Mouse (Mus musculus): ENCODE data around the gene Zscan2. TPM values are rescaled to one million over a fixed set of nuclear protein-coding genes. Genes with fewer than 3 reads are reported as not detected.

The Zscan2 gene
- polyA plus RNA-seq, 1 experiment from 2014 or later: 5.6 TPM

DNA sequence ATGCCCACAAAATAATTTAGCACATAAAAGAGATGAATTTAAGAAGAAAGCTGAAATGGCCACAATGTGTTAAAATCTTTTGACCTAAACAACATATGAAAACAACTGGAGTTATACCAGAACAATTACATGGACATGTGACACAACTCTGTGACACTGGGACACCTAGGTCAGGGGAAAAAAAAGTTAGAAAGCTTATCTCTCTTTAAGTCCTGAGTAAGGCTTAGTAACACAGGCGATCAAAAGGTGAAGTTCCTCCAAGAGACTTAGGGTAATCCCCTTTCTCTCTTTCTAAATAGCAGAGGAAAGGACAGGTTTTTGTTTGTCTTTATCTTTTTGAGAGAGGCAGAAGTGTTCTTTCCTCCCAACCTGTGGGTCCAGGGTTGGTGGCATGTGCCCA is 20.5 kb upstream of the Zscan2 start:
- DNase-seq (ENCODE audit: low spot score) (no peak), ATAC-seq (no peak)
- no peaks in the 10 kb centered on the region for H3K36me3 ChIP-seq (ENCODE audit: control insufficient read depth, insufficient read depth, low read length)
- 15% methylated on average over 1 of the region's 1 CpGs for WGBS
- no peaks in the 10 kb centered on the region for H3K27me3 ChIP-seq (replicated peaks; ENCODE audit: control insufficient read depth, insufficient read depth, low read length)
- H3K4me1 ChIP-seq (ENCODE audit: control insufficient read depth, insufficient read depth, low read length): no peaks in the 10 kb centered on the region
- no peak overlapping the region for H3K4me3 ChIP-seq (ENCODE audit: low read depth, low read length)
- H3K4me2 ChIP-seq (ENCODE audit: low read length): no peak overlapping the region
- no peak overlapping the region for H3K9ac ChIP-seq (ENCODE audit: low read length)
- no peak overlapping the region for H3K27ac ChIP-seq (ENCODE audit: low read depth, low read length)
- H3K9me3 ChIP-seq (replicated peaks; ENCODE audit: control insufficient read depth, low read length): no peaks in the 10 kb centered on the region

DNA sequence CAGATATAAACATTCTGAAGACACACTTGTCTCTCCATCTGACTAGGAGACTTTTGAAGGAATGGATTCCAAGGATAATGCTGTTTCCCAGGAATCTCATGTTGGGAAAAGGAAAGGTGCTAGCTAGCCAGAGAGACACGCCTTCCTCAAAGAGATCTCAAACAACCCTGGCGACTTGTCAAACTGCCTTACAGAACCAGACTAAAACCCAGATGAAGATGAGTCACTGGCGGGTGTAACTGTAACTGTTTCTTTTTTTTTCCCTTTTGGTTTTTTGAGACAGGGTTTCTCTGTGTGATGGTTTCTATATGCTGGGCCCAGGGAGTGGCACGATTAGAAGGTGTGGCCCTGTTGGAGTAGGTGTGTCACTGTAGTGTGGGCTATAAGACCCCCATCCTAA is 19.8 kb upstream of the Zscan2 start:
- H3K4me2 ChIP-seq (ENCODE audit: low read length): no peak overlapping the region
- WGBS: 73% methylated on average over 4 of the region's 4 CpGs

DNA sequence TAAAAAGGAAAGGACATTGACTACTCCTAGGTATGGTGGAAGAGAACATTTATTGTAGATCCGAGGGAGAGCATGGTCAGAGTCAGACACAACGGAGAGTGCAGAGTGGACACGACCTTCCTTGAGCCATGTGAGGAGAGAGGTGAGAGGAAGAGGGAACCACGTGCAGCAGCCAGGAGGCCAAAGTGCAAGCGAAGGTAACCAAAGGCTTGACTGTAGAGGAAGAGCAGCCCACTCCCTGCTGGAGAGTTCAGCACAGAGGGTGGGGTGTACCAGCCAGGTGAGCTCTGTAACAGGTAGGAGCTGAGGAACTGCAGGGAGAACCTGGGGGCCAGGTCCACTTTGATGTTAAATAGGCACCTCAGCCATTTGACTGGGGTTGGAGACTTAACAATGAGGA is 18.6 kb upstream of the Zscan2 start:
- 81% methylated on average over 5 of the region's 5 CpGs for WGBS
- H3K27me3 ChIP-seq (replicated peaks; ENCODE audit: control insufficient read depth, insufficient read depth, low read length): no peaks in the 10 kb centered on the region
- ATAC-seq (no peak), DNase-seq (ENCODE audit: low spot score) (no peak)
- H3K4me3 ChIP-seq (ENCODE audit: low read depth, low read length): no peak overlapping the region
- no peaks in the 10 kb centered on the region for H3K4me1 ChIP-seq (ENCODE audit: control insufficient read depth, insufficient read depth, low read length)
- no peaks in the 10 kb centered on the region for H3K36me3 ChIP-seq (ENCODE audit: control insufficient read depth, insufficient read depth, low read length)
- no peak overlapping the region for H3K4me2 ChIP-seq (ENCODE audit: low read length)
- H3K9ac ChIP-seq (ENCODE audit: low read length): no peak overlapping the region
- H3K27ac ChIP-seq (ENCODE audit: low read depth, low read length): no peak overlapping the region
- H3K9me3 ChIP-seq (replicated peaks; ENCODE audit: control insufficient read depth, low read length): no peaks in the 10 kb centered on the region

More for the DNA sequence above, 19.8 kb upstream of the Zscan2 start:
- Histone ChIP-seq H3K4me3 (ENCODE audit: low read depth, low read length) (no peak overlapping the region), H3K27ac (ENCODE audit: low read depth, low read length) (no peak overlapping the region), H3K9me3 (replicated peaks; ENCODE audit: control insufficient read depth, low read length) (no peaks in the 10 kb centered on the region), H3K27me3 (replicated peaks; ENCODE audit: control insufficient read depth, insufficient read depth, low read length) (no peaks in the 10 kb centered on the region), H3K36me3 (ENCODE audit: control insufficient read depth, insufficient read depth, low read length) (no peaks in the 10 kb centered on the region), H3K9ac (ENCODE audit: low read length) (no peak overlapping the region), H3K4me1 (ENCODE audit: control insufficient read depth, insufficient read depth, low read length) (no peaks in the 10 kb centered on the region)
- ATAC-seq: no peak
- no peak for DNase-seq (ENCODE audit: low spot score)

DNA sequence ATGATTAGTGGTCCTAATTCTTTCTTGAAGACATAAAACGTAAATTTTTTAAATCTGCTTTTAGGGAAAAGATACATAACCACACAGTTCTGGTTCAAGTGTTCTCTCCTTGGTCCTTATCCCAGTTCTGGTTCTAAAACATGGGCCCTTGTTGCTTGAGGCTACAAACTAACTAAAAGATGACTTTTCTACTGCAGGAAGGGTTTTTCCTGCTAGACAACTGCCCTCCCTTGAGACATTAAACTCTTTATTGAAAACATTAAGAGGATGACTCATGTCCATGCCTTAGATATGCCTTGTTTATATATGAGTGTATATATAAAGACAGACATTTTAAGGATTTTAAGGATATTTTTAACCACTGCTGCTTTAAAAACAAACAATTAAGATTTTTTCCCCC is 17.5 kb upstream of the Zscan2 start:
- no peaks in the 10 kb centered on the region for H3K9me3 ChIP-seq (replicated peaks; ENCODE audit: control insufficient read depth, low read length)
- H3K4me2 ChIP-seq (ENCODE audit: low read length): no peak overlapping the region
- H3K4me3 ChIP-seq (ENCODE audit: low read depth, low read length): no peak overlapping the region
- ATAC-seq (no peak), DNase-seq (ENCODE audit: low spot score) (no peak)
- 86% methylated on average over 1 of the region's 1 CpGs for WGBS
- no peaks in the 10 kb centered on the region for H3K27me3 ChIP-seq (replicated peaks; ENCODE audit: control insufficient read depth, insufficient read depth, low read length)
- no peak overlapping the region for H3K9ac ChIP-seq (ENCODE audit: low read length)
- no peak overlapping the region for H3K27ac ChIP-seq (ENCODE audit: low read depth, low read length)
- no peaks in the 10 kb centered on the region for H3K36me3 ChIP-seq (ENCODE audit: control insufficient read depth, insufficient read depth, low read length)
- H3K4me1 ChIP-seq (ENCODE audit: control insufficient read depth, insufficient read depth, low read length): no peaks in the 10 kb centered on the region

DNA sequence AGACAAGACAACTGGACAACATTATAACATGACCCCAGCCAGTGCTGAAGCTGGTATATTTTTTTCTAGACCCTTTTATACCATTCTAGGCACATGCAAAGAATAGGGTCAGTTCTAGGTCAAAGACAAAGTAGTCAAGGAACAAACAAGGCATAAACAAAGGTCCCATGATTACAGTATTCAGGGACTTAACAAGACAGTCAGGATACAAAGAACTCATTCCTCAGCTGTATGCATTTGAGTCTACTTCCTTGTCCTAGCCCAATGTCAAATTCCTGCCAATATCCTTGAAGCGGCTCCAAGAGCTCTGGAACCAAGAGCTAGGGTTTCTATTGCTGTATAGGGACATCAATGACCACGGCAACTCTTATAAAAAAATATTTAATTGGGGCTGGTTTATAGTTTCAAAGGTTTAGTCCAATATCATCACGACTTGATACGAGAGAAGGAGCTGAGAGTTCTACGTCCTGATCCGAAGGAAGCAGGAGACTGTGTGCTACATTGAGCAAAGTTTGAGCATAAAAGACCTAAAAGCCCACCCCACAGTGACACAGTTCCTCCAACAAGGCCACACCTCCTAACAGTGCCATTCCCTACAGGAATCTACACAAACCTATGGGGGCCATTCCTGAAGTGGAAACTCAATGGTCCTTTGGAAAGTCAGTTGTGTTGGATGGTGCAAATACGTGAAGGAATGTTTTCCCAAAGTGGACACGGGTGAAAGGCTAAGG is 16.6 kb upstream of the Zscan2 start:
- Histone ChIP-seq H3K36me3 (ENCODE audit: control insufficient read depth, insufficient read depth, low read length) (no peaks in the 10 kb centered on the region), H3K9ac (ENCODE audit: low read length) (no peak overlapping the region), H3K4me2 (ENCODE audit: low read length) (no peak overlapping the region), H3K9me3 (replicated peaks; ENCODE audit: control insufficient read depth, low read length) (no peaks in the 10 kb centered on the region), H3K4me1 (ENCODE audit: control insufficient read depth, insufficient read depth, low read length) (no peaks in the 10 kb centered on the region), H3K4me3 (ENCODE audit: low read depth, low read length) (no peak overlapping the region), H3K27me3 (replicated peaks; ENCODE audit: control insufficient read depth, insufficient read depth, low read length) (no peaks in the 10 kb centered on the region), H3K27ac (ENCODE audit: low read depth, low read length) (no peak overlapping the region)
- WGBS: 91% methylated on average over 8 of the region's 8 CpGs
- ATAC-seq (no peak), DNase-seq (ENCODE audit: low spot score) (no peak)

DNA sequence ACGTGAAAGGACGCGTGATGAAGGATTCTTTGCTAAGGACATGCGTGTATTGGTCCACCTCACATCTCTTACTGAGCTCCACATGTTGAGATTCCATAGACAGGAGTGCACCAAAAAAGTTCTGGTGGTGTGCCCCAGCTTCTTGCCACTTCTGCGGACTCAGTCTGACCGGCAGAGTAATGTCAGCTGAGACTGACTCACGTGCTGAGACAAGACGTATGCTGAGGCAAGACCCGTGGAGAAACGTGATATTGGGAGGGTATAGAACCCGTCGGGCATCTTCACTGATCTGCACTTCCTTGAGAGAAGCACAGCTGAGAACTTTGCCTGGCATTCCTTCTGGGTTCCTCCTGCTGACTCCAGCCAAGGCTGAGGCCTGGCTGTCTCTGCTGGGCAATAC is 16.0 kb upstream of the Zscan2 start:
- no peaks in the 10 kb centered on the region for H3K4me1 ChIP-seq (ENCODE audit: control insufficient read depth, insufficient read depth, low read length)
- H3K36me3 ChIP-seq (ENCODE audit: control insufficient read depth, insufficient read depth, low read length): no peaks in the 10 kb centered on the region
- ATAC-seq (no peak), DNase-seq (ENCODE audit: low spot score) (no peak)
- H3K9ac ChIP-seq (ENCODE audit: low read length): no peak overlapping the region
- no peaks in the 10 kb centered on the region for H3K27me3 ChIP-seq (replicated peaks; ENCODE audit: control insufficient read depth, insufficient read depth, low read length)
- WGBS: 97% methylated on average over 12 of the region's 12 CpGs
- H3K4me2 ChIP-seq (ENCODE audit: low read length): no peak overlapping the region
- H3K4me3 ChIP-seq (ENCODE audit: low read depth, low read length): no peak overlapping the region
- H3K27ac ChIP-seq (ENCODE audit: low read depth, low read length): no peak overlapping the region
- H3K9me3 ChIP-seq (replicated peaks; ENCODE audit: control insufficient read depth, low read length): no peaks in the 10 kb centered on the region

DNA sequence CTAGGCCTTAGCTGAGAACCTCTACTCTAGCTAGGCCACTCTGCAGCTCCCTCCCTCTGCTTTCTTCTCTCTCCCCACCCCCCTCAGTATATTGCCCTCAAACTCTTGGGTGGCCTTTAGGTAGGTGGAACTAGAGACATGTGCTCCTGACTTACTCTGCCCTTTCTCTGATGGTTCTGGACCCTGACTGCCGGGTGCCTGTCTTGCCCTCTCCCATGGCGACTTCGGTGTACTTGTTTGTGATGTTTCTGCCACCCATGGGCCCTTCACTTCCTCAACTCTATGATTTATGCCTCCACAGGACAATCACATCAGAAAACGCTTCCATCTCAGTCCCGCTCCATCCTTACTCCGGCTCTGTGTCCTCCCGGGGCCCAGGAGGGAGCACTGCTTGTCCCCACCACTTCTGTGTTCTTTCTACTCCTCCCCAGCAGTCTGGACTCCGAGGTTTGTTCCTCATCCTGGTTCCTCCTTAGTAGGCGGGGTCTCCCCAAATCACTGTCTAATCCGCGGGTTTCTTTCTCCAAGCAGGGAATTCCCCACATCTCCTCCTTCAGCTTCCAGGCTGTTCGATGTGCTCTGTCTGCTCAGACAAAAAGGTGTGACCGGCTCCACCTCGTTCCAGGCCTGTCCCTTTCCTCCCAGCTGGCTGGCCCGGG is 15.0 kb upstream of the Zscan2 start:
- Histone ChIP-seq H3K36me3 (ENCODE audit: control insufficient read depth, insufficient read depth, low read length) (no peaks in the 10 kb centered on the region), H3K27ac (ENCODE audit: low read depth, low read length) (no peak overlapping the region), H3K4me3 (ENCODE audit: low read depth, low read length) (no peak overlapping the region), H3K4me2 (ENCODE audit: low read length) (no peak overlapping the region), H3K9me3 (replicated peaks; ENCODE audit: control insufficient read depth, low read length) (no peaks in the 10 kb centered on the region), H3K27me3 (replicated peaks; ENCODE audit: control insufficient read depth, insufficient read depth, low read length) (no peaks in the 10 kb centered on the region), H3K4me1 (ENCODE audit: control insufficient read depth, insufficient read depth, low read length) (no peaks in the 10 kb centered on the region), H3K9ac (ENCODE audit: low read length) (no peak overlapping the region)
- DNase-seq (ENCODE audit: low spot score) (no peak), ATAC-seq (no peak)
- 75% methylated on average over 15 of the region's 15 CpGs for WGBS

DNA sequence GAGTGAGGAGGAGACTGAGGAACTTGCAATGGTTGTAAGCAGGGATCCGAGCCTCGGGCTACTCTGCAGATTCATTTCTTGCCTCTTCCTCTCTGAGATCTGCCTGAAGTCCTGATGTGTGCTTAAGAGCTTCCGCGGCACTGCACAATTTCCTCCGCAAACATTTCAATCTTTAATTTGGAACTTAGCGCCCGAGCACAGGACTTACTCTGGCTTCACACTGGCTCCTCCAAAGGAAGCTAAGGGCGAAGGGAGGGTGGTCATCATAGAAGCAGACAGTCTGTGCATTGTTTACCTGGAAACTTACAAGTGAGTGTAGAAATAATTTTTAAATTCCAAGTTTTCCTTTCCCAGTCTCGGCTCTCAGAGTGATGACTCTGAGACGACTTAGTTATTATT is 14.4 kb upstream of the Zscan2 start:
- Histone ChIP-seq H3K36me3 (ENCODE audit: control insufficient read depth, insufficient read depth, low read length) (no peaks in the 10 kb centered on the region), H3K9me3 (replicated peaks; ENCODE audit: control insufficient read depth, low read length) (no peaks in the 10 kb centered on the region), H3K27ac (ENCODE audit: low read depth, low read length) (no peak overlapping the region), H3K9ac (ENCODE audit: low read length) (no peak overlapping the region), H3K4me1 (ENCODE audit: control insufficient read depth, insufficient read depth, low read length) (no peaks in the 10 kb centered on the region), H3K27me3 (replicated peaks; ENCODE audit: control insufficient read depth, insufficient read depth, low read length) (no peaks in the 10 kb centered on the region), H3K4me2 (ENCODE audit: low read length) (no peak overlapping the region), H3K4me3 (ENCODE audit: low read depth, low read length) (no peak overlapping the region)
- 88% methylated on average over 10 of the region's 10 CpGs for WGBS
- DNase-seq (ENCODE audit: low spot score) (no peak), ATAC-seq (no peak)

DNA sequence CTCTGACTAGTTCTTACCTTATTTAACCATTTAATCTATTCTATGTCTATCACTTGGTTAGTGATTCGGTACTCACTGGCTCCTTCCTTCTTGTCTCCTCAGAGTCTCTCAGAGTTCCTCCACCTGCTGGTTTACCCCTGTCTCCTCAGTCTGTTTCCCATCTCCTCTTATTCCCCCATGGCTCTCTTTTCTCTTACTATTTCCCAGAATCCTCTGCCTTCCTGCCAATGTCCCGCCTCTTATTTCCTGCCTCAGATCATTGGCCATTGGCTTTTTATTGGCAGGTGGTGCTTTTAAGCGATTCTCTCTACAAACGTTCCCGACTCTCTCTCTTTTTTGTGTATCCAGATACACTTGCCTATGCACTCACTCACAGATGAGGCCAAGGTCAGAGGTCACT is 14.0 kb upstream of the Zscan2 start:
- H3K27ac ChIP-seq (ENCODE audit: low read depth, low read length): no peak overlapping the region
- no peaks in the 10 kb centered on the region for H3K4me1 ChIP-seq (ENCODE audit: control insufficient read depth, insufficient read depth, low read length)
- no peak overlapping the region for H3K4me3 ChIP-seq (ENCODE audit: low read depth, low read length)
- 89% methylated on average over 5 of the region's 5 CpGs for WGBS
- H3K36me3 ChIP-seq (ENCODE audit: control insufficient read depth, insufficient read depth, low read length): no peaks in the 10 kb centered on the region
- DNase-seq (ENCODE audit: low spot score) (no peak), ATAC-seq (no peak)
- no peak overlapping the region for H3K9ac ChIP-seq (ENCODE audit: low read length)
- H3K9me3 ChIP-seq (replicated peaks; ENCODE audit: control insufficient read depth, low read length): no peaks in the 10 kb centered on the region
- H3K27me3 ChIP-seq (replicated peaks; ENCODE audit: control insufficient read depth, insufficient read depth, low read length): no peaks in the 10 kb centered on the region
- H3K4me2 ChIP-seq (ENCODE audit: low read length): no peak overlapping the region

Measured in forebrain, embryonic 14.5 days (tissue).